8 mouse cellular contexts compared by ENCODE assay signal in genomic region chr19:44720194-44720521, GRCm38 (mm10). TPM values are rescaled to one million over a fixed set of nuclear protein-coding genes. Genes with fewer than 3 reads are reported as not detected.
DNase-seq lines count a peak whose midpoint lies in the region; ATAC-seq and TF ChIP-seq lines count a peak whose summit lies in the region.

No protein-coding gene starts in this region.

- peak overlapping the region; percentile 46 for H3K4me3 ChIP-seq in heart, postnatal 0 days (ENCODE audit: low read depth, low read length)
- peak overlapping the region; percentile 49 for H3K4me3 ChIP-seq in limb, embryonic 10.5 days
- H3K4me3 ChIP-seq in neural tube, embryonic 15.5 days (replicated peaks), result peak overlapping the region; percentile 38

- H3K4me2 ChIP-seq in heart, postnatal 0 days (ENCODE audit: low read depth, low read length), result peak overlapping the region; percentile 62
- H3K4me2 ChIP-seq in neural tube, embryonic 15.5 days, result peak overlapping the region; percentile 82

- TF ChIP-seq CTCF in Patski (IDR thresholded peaks at IDR 0.05), result no peak
- TF ChIP-seq CTCF in heart, postnatal 0 days (IDR thresholded peaks at IDR 0.05; ENCODE audit: low read depth), result no peak

- under 1% methylated on average over 28 of the region's 29 CpGs for WGBS in heart, postnatal 0 days
- under 1% methylated on average over 29 of the region's 29 CpGs for WGBS in limb, embryonic 10.5 days
- 1% methylated on average over 29 of the region's 29 CpGs for WGBS in neural tube, embryonic 15.5 days

- no peaks in the 10 kb centered on the region for H3K27me3 ChIP-seq in Patski
- H3K27me3 ChIP-seq in heart, postnatal 0 days (ENCODE audit: control insufficient read depth, insufficient read depth, low read length), result peaks cover 82% of the 10 kb centered on the region
- H3K27me3 ChIP-seq in limb, embryonic 10.5 days (ENCODE audit: low read depth, poor library complexity, severe bottlenecking), result peaks cover 92% of the 10 kb centered on the region
- peaks cover 63% of the 10 kb centered on the region for H3K27me3 ChIP-seq in neural tube, embryonic 15.5 days (replicated peaks)

- peak; percentile 64 for ATAC-seq in Patski
- ATAC-seq in heart, postnatal 0 days (ENCODE audit: insufficient read depth, low read depth), result no peak
- no peak for ATAC-seq in neural tube, embryonic 15.5 days (ENCODE audit: low FRiP score)

- no peak overlapping the region for H3K9ac ChIP-seq in heart, postnatal 0 days (replicated peaks; ENCODE audit: low read depth, low read length)
- peak overlapping the region; percentile 46 for H3K9ac ChIP-seq in neural tube, embryonic 15.5 days (replicated peaks)

- in situ Hi-C loops in Patski (cut with MboI; ENCODE audit: low pct_unique_long_range_greater_than_20kb), result no loop called here

- TF ChIP-seq EP300 in heart, postnatal 0 days (IDR thresholded peaks at IDR 0.05; ENCODE audit: low read depth), result no peak

- H3K27ac ChIP-seq in heart, postnatal 0 days (ENCODE audit: low read depth), result no peak overlapping the region
- H3K27ac ChIP-seq in limb, embryonic 10.5 days, result peak overlapping the region; percentile 42; the same call in 1 of the 2 replicates
- H3K27ac ChIP-seq in neural tube, embryonic 15.5 days (replicated peaks), result no peak overlapping the region

- CTCF ChIA-PET in Patski (lab: Charles Lee), result no interaction called here

- no peaks in the 10 kb centered on the region for H3K36me3 ChIP-seq in heart, postnatal 0 days (replicated peaks; ENCODE audit: control insufficient read depth, insufficient read depth, low read length)
- no peaks in the 10 kb centered on the region for H3K36me3 ChIP-seq in limb, embryonic 10.5 days
- H3K36me3 ChIP-seq in neural tube, embryonic 15.5 days, result no peaks in the 10 kb centered on the region

- H3K9me3 ChIP-seq in heart, postnatal 0 days (replicated peaks; ENCODE audit: control insufficient read depth, low read length), result no peaks in the 10 kb centered on the region
- H3K9me3 ChIP-seq in limb, embryonic 10.5 days (replicated peaks), result no peaks in the 10 kb centered on the region
- no peaks in the 10 kb centered on the region for H3K9me3 ChIP-seq in neural tube, embryonic 15.5 days (replicated peaks)

- peak; percentile 37 for DNase-seq in adrenal gland, adult 2 months
- no peak for DNase-seq in adrenal gland, adult 8-10 months
- DNase-seq in Patski (ENCODE audit: low read depth, low spot score), result peak; percentile 57
- DNase-seq in heart, postnatal 0 days (ENCODE audit: low spot score), result no peak
- DNase-seq in limb, embryonic 10.5 days (ENCODE audit: low spot score), result peak; percentile 71
- no peak for DNase-seq in left cerebral cortex, postnatal 10 days (ENCODE audit: extremely low spot score in 1 of 2, low spot score in 2 of 2)
- DNase-seq in thymus, postnatal 0 days (ENCODE audit: low spot score), result no peak

- peaks cover 6% of the 10 kb centered on the region; the same call in 1 of the 2 replicates for H3K4me1 ChIP-seq in heart, postnatal 0 days (ENCODE audit: control insufficient read depth, insufficient read depth)
- H3K4me1 ChIP-seq in limb, embryonic 10.5 days, result peaks cover 46% of the 10 kb centered on the region
- H3K4me1 ChIP-seq in neural tube, embryonic 15.5 days, result peaks cover 31% of the 10 kb centered on the region

- intact Hi-C loops in left cerebral cortex, postnatal 10 days (cut with DNase I), result no loop called here

- POLR2A ChIA-PET in Patski (lab: Charles Lee), result interaction anchor here (0.6 to 1.4 kb wide), 5 partner anchors 11 to 156 kb away, joined by 3 to 5 read pairs (median 4); no protein-coding TSS in a partner anchor

RNA-seq across cellular contexts. Expression of gene Pax2, which starts 35.7 kb away (rescaled TPM):
- not detected for total RNA-seq in adrenal gland, adult 2 months (2021)
- polyA plus RNA-seq in adrenal gland, adult 2 months (2012; rRNA removed), result not detected in 2 replicates
- total RNA-seq in adrenal gland, adult 8-10 months (2022), result not detected
- polyA plus RNA-seq in Patski (2021), result 198 TPM
- total RNA-seq in heart, postnatal 0 days (2014; rRNA removed; ENCODE audit: low replicate concordance), result not detected in 2 replicates
- not detected in 2 replicates for polyA plus RNA-seq in heart, postnatal 0 days (2015; fragmentation: Nextera tagmentation; extraction: Ambion mirVana)
- polyA plus RNA-seq in limb, embryonic 10.5 days (2016; fragmentation: Nextera tagmentation; extraction: Ambion mirVana), result 0.05 and 0.20 TPM in 2 replicates
- polyA plus RNA-seq in neural tube, embryonic 15.5 days (2015; fragmentation: Nextera tagmentation; extraction: Ambion mirVana), result 16.5 and 20.5 TPM in 2 replicates
- not detected for total RNA-seq in left cerebral cortex, postnatal 10 days (2021)
- polyA plus RNA-seq in thymus, postnatal 0 days (2015; fragmentation: Nextera tagmentation; extraction: Ambion mirVana), result 0.04 TPM in 1 of 2 replicates, not detected in the other

Comparison
In these comparisons a context has a peak if more than half of its experiments do, and no peak if none do; other contexts are left out.
1. DNase-seq: peak in adrenal gland, adult 2 months (single experiment), Patski (single experiment) and limb, embryonic 10.5 days (single experiment); none in adrenal gland, adult 8-10 months (single experiment), heart, postnatal 0 days (single experiment), left cerebral cortex, postnatal 10 days (0 of 2) and thymus, postnatal 0 days (single experiment).
2. RNA of gene Pax2, which starts 35.7 kb away (polyA plus RNA-seq): 198 TPM in Patski (single experiment) and 16.5 to 20.5 TPM in neural tube, embryonic 15.5 days; 0.05 to 0.20 TPM in limb, embryonic 10.5 days, 0.04 TPM in thymus, postnatal 0 days, not detected in heart, postnatal 0 days and not detected in adrenal gland, adult 2 months; every median in the first group is over 10 times any median in the second.
3. Peak in every context shown above with its lines, with median percentiles within 50 percentile points of each other: H3K4me3 ChIP-seq.